Mouse (Mus musculus): Measurements from ENCODE around the gene Lss. TPM values are rescaled to one million over a fixed set of nuclear protein-coding genes. Genes with fewer than 3 reads are reported as not detected.

Lss gene
- polyA plus RNA-seq, 1 experiment = 20.3 TPM

DNA sequence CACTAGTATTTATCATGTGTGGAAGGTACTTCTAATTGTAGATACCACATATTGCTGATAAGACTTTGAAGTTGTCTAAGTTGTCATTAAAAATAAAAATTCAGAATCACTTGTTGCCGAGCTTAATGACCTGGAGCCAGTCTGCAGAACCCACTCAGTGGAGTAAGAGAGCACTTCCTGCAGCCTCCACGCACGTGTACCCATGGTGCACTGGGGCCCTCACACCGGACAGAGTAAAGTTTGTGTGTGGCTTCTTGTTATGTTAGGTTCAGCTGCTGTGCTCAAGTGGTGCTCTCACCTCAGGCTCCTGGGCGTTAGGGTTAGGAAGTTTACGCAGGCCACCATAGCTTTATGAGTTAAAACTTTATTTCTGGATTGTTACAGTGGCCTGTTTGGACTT, 35.9 kb upstream of the Lss start:
- Histone ChIP-seq H3K79me2 (ENCODE audit: control insufficient read depth, insufficient read depth) (no peaks in the 10 kb centered on the region), H3K4me3 (ENCODE audit: insufficient read depth, poor library complexity, severe bottlenecking) (no peak overlapping the region), H3K79me3 (ENCODE audit: low read depth) (no peaks in the 10 kb centered on the region), H3K36me3 (ENCODE audit: control insufficient read depth, insufficient read depth) (peaks cover 88% of the 10 kb centered on the region), H3ac (ENCODE audit: control insufficient read depth, insufficient read length, low read depth) (no peak overlapping the region), H3K27me3 (ENCODE audit: control insufficient read depth, insufficient read depth, insufficient read length) (no peaks in the 10 kb centered on the region)
- TF ChIP-seq MYOG (IDR thresholded peaks at IDR 0.05; ENCODE audit: control insufficient read depth, extremely low read depth, insufficient read length) = no peak
- TF ChIP-seq CEBPB (IDR thresholded peaks at IDR 0.05; ENCODE audit: low read depth) = no peak
- no peak for TF ChIP-seq MYOD1 (IDR thresholded peaks at IDR 0.05; ENCODE audit: control insufficient read depth, insufficient read length, low read depth)
- no peak for TF ChIP-seq USF1 (IDR thresholded peaks at IDR 0.05; ENCODE audit: low read depth)
- no peak for TF ChIP-seq FOSL1 (IDR thresholded peaks at IDR 0.05; ENCODE audit: insufficient read depth, low read length, poor library complexity, severe bottlenecking)
- no peak for TF ChIP-seq MAX (IDR thresholded peaks at IDR 0.05)

DNA sequence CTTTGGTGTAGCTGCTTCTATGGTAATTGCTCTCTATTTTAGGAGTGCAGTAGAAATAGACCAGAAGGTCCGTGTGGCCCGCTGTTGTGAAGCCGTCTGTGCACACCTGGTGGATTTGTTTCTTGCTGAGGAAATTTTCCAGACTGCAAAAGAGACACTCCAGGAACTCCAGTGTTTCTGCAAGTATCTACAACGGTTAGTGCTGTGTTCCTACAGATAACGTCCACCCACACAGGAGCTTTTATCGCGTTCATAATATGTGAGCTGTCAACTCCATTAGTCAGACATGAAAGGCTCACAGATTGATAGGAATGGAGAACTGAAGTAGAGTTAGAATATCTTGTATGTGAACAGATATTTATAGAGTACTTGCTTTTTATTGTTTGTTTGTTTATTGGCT, 35.0 kb upstream of the Lss start:
- H3K27me3 ChIP-seq (ENCODE audit: control insufficient read depth, insufficient read depth, insufficient read length) = no peaks in the 10 kb centered on the region
- TF ChIP-seq FOSL1 (IDR thresholded peaks at IDR 0.05; ENCODE audit: insufficient read depth, low read length, poor library complexity, severe bottlenecking) = no peak
- no peak for TF ChIP-seq USF1 (IDR thresholded peaks at IDR 0.05; ENCODE audit: low read depth)
- no peak for TF ChIP-seq CTCF (IDR thresholded peaks at IDR 0.05; ENCODE audit: control insufficient read depth, insufficient read depth, insufficient read length)
- TF ChIP-seq CEBPB (IDR thresholded peaks at IDR 0.05; ENCODE audit: low read depth) = no peak
- no peak for TF ChIP-seq MAX (IDR thresholded peaks at IDR 0.05)
- TF ChIP-seq MYOD1 (IDR thresholded peaks at IDR 0.05; ENCODE audit: control insufficient read depth, insufficient read length, low read depth) = no peak
- TF ChIP-seq MYOG (IDR thresholded peaks at IDR 0.05; ENCODE audit: control insufficient read depth, extremely low read depth, insufficient read length) = no peak
- H3ac ChIP-seq (ENCODE audit: control insufficient read depth, insufficient read length, low read depth) = no peak overlapping the region
- no peaks in the 10 kb centered on the region for H3K79me3 ChIP-seq (ENCODE audit: low read depth)
- no peaks in the 10 kb centered on the region for H3K79me2 ChIP-seq (ENCODE audit: control insufficient read depth, insufficient read depth)
- H3K4me3 ChIP-seq (ENCODE audit: insufficient read depth, poor library complexity, severe bottlenecking) = no peak overlapping the region
- peaks cover 88% of the 10 kb centered on the region for H3K36me3 ChIP-seq (ENCODE audit: control insufficient read depth, insufficient read depth)

DNA sequence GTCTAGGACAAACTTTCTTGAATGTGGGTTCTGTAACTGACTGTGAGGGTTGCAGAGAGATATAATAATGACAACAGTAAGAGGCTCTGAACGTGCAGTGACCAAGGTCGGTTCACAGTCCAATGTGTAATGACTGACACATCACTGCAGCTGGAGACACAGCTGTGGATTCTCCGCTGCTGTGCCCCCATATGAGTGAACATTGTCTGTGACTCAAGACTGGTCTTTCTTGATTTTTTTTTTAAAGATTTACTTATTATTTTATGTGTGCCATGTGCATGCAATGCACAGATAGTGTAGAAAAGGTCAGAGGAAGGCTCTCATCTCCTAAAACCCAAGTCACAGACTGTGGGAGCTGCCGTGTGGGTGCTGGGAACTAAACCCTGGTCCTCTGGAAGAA, 33.9 kb upstream of the Lss start:
- H3K79me2 ChIP-seq (ENCODE audit: control insufficient read depth, insufficient read depth) = no peaks in the 10 kb centered on the region
- TF ChIP-seq CEBPB (IDR thresholded peaks at IDR 0.05; ENCODE audit: low read depth) (no peak), CTCF (IDR thresholded peaks at IDR 0.05; ENCODE audit: control insufficient read depth, insufficient read depth, insufficient read length) (no peak), MYOG (IDR thresholded peaks at IDR 0.05; ENCODE audit: control insufficient read depth, extremely low read depth, insufficient read length) (no peak), USF1 (IDR thresholded peaks at IDR 0.05; ENCODE audit: low read depth) (no peak), FOSL1 (IDR thresholded peaks at IDR 0.05; ENCODE audit: insufficient read depth, low read length, poor library complexity, severe bottlenecking) (no peak), MYOD1 (IDR thresholded peaks at IDR 0.05; ENCODE audit: control insufficient read depth, insufficient read length, low read depth) (no peak), MAX (IDR thresholded peaks at IDR 0.05) (no peak)
- H3K27me3 ChIP-seq (ENCODE audit: control insufficient read depth, insufficient read depth, insufficient read length) = no peaks in the 10 kb centered on the region
- H3K4me3 ChIP-seq (ENCODE audit: insufficient read depth, poor library complexity, severe bottlenecking) = no peak overlapping the region
- no peak overlapping the region for H3ac ChIP-seq (ENCODE audit: control insufficient read depth, insufficient read length, low read depth)
- H3K79me3 ChIP-seq (ENCODE audit: low read depth) = no peaks in the 10 kb centered on the region
- peaks cover 86% of the 10 kb centered on the region for H3K36me3 ChIP-seq (ENCODE audit: control insufficient read depth, insufficient read depth)

DNA sequence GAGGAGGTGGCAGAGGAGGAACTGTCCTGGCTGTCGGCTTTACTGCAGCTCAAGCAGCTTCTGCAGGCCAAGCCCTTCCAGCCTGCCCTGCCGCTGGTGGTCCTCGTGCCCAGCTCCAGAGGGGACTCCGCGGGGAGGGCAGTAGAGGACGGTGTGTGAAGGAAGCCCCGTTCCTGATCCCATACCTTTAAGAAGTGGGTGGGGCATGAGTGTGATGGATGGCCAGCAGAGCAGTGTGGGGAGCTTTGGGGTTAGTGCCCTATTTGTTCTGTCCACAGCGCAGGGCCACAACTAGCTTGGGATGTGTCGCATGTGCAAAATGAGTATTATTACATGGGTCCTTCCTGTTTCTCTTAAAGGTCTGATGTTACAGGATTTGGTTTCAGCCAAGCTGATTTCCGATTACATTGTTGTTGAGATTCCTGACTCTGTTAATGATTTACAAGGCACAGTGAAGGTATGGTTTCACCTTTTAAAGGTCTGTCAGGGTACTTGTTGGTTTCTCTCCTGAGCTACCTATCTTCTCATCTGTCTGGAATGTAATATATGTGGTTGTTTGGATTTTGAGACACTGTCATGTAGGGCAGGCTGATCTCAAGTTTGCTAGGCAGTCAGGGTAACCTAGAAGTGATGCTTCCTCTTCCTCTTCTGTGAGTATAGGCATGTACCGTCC, 27.0 kb upstream of the Lss start:
- TF ChIP-seq MAX (IDR thresholded peaks at IDR 0.05) (no peak), MYOG (IDR thresholded peaks at IDR 0.05; ENCODE audit: control insufficient read depth, extremely low read depth, insufficient read length) (no peak), MYOD1 (IDR thresholded peaks at IDR 0.05; ENCODE audit: control insufficient read depth, insufficient read length, low read depth) (no peak), CEBPB (IDR thresholded peaks at IDR 0.05; ENCODE audit: low read depth) (no peak), CTCF (IDR thresholded peaks at IDR 0.05; ENCODE audit: control insufficient read depth, insufficient read depth, insufficient read length) (no peak)
- no peaks in the 10 kb centered on the region for H3K79me2 ChIP-seq (ENCODE audit: control insufficient read depth, insufficient read depth)
- no peaks in the 10 kb centered on the region for H3K79me3 ChIP-seq (ENCODE audit: low read depth)
- H3K36me3 ChIP-seq (ENCODE audit: control insufficient read depth, insufficient read depth) = peaks cover 58% of the 10 kb centered on the region
- no peak overlapping the region for H3ac ChIP-seq (ENCODE audit: control insufficient read depth, insufficient read length, low read depth)
- H3K4me3 ChIP-seq (ENCODE audit: insufficient read depth, poor library complexity, severe bottlenecking) = no peak overlapping the region
- H3K27me3 ChIP-seq (ENCODE audit: control insufficient read depth, insufficient read depth, insufficient read length) = no peaks in the 10 kb centered on the region

GRCm38 (mm10) chr10:76505865-76506264, 25.5 kb upstream of the Lss start:
- TF ChIP-seq MYOD1 (IDR thresholded peaks at IDR 0.05; ENCODE audit: control insufficient read depth, insufficient read length, low read depth) = no peak
- TF ChIP-seq USF1 (IDR thresholded peaks at IDR 0.05; ENCODE audit: low read depth) = no peak
- TF ChIP-seq FOSL1 (IDR thresholded peaks at IDR 0.05; ENCODE audit: insufficient read depth, low read length, poor library complexity, severe bottlenecking) = no peak
- TF ChIP-seq MYOG (IDR thresholded peaks at IDR 0.05; ENCODE audit: control insufficient read depth, extremely low read depth, insufficient read length) = no peak
- TF ChIP-seq MAX (IDR thresholded peaks at IDR 0.05) = no peak
- TF ChIP-seq CEBPB (IDR thresholded peaks at IDR 0.05; ENCODE audit: low read depth) = no peak
- no peak for TF ChIP-seq CTCF (IDR thresholded peaks at IDR 0.05; ENCODE audit: control insufficient read depth, insufficient read depth, insufficient read length)
- Histone ChIP-seq H3K27me3 (ENCODE audit: control insufficient read depth, insufficient read depth, insufficient read length) (no peaks in the 10 kb centered on the region), H3K79me2 (ENCODE audit: control insufficient read depth, insufficient read depth) (no peaks in the 10 kb centered on the region), H3K36me3 (ENCODE audit: control insufficient read depth, insufficient read depth) (peaks cover 57% of the 10 kb centered on the region), H3K4me3 (ENCODE audit: insufficient read depth, poor library complexity, severe bottlenecking) (no peak overlapping the region), H3ac (ENCODE audit: control insufficient read depth, insufficient read length, low read depth) (no peak overlapping the region), H3K79me3 (ENCODE audit: low read depth) (no peaks in the 10 kb centered on the region)
